Mouse (Mus musculus) c-Kit-positive CD71-positive TER-119-negative erythroid progenitor cells, embryonic 14.5 days (primary cell): ENCODE results near the gene Ptpra.

Source experiments
- DNase-seq: peaks from one replicate; pipeline ENCODE4 v3.0.0-alpha.2; 2013; ENCODE audit warnings: low read depth

Gene Ptpra

DNA sequence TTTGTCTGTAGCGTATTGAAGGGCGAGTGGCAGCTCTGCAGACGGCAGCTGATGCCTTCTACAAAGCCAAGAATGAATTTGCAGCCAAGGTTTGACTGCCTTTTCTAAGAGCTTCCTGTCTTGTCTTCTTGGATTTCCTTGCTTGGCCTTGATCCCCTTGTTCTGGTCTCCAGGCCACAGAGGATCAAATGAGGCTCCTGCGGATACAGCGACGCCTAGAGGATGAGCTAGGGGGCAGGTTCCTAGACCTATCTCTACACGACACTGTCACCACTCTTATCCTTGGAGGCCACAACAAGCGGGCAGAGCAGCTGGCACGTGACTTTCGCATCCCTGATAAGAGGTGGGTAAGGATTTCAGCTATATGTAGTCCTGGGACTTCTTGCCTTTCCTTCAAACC is 7.9 kb upstream of the Ptpra start:
- peak; percentile 59 for DNase-seq

DNA sequence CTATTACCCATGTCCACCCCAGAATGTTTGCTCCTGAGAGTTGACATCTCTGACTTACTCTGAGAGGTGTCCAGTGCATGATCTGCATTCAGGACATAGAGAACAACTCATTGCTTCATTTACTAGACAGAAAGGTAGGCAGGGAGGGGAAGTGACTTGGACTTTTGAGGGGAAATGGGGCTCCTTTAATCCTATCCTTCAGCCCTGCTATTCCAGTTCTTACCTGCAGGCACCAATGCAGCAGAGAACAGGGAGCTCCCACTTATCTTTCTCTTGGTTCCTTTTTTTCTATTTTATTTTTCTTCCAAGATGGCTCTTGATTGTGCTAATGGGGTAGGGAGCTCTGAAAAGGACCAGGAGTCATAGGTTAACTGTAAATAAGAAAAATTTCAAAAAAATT is 1.6 kb upstream of the Ptpra start:
- no peak for DNase-seq

DNA sequence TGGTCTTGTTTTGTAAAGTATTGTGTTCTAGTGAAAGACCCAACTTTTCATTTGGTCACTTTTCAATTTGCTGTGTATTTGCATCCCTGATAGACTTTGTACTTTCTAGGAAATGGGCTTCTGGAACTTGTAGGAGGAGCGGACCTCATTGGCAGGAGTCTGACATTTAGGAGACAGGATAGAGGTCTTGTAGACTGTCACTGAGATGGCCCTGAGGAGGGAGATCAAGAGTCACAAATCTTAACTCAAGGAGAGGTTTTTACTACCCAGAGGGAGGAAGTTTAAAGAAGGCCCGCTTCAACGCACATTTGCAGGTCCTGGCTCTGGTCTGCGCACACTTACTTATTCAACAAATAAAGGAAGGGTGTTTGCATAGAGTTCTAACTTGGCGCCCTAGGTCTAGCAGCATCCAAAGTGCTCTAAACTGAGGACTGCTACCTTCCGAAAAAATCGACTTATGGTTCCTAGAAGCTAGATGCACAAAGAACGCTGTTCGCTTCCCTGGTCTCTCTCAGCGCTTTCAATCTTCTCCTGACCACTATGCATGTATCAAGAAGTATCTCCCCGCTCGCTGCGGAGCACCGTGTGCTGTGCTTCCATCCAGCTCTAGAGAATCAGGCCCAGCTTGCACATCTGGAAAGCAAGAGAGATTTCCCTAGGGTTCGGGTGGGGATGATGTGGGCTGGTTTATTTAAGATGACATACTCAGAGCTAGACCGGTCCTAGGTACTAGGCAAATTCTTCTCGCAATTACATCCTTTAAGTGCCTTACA is 871 bp upstream of the Ptpra start:
- no peak for DNase-seq

DNA sequence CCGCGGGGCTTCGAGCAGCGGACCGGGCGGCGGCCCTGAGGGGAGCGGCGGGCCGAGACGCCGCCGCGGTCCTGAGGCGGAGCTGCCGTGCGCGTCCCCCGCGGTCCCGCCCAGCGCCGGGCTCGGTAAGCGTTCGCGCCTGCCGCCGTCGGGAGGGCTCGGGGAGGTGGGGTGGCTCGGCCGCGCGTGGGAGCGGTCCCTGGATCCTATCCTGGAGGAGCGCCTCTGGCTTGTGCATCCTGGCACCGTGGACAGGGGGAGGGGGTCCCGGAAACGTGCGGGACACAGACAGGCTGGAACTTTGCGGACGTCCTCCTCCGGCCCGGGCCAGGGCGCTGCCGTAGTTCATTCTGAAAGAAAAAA is 337 bp downstream of the Ptpra start:
- no peak for DNase-seq

DNA sequence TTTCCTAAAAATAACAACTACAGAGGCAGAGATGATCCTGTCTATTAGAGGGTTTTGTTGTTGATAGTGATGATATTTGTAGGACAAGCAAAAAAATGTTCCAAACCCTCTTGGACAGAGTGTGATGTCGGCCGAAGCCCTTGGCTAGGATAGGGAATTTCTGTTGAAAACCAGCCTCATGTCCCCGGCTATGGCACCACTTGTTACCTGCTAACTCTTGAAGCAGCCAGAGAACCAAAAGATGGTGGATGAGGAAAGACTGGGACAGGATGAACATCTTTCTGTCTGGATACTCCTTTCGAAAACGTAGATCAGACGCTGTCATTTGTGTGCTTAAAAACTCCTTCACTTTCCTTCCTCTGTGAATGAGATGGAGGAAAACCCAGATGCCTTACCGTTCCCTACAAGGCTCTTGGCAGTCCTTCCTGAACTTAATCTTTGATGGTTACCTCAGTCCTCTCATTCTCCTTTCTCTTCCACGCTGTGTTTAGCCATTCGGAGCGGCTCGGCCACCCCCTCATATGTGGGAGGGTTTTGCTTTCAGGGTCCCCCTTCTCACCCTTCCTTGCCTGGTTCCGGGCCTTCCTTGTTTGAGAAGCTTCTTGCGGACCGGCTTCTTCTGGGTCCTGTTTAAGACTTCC is 1.1 kb downstream of the Ptpra start:
- no peak for DNase-seq

DNA sequence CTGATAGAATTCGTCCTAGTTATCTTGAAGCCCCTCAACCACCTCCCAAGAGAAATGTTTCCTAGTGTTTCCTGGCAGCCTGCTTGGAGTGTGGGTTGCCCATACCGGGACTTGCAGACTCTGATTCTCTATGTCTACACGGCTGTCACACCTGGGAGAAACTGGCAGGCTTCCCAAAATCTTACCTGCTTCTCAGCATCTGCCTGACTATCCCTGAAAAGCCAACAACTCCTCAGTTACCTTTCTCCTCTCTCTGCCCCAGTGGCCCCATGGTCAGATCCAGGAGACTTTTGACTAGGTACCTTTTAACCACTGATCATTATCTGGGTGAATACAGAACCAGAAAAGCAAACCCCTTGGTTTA is 1.6 kb downstream of the Ptpra start:
- no peak for DNase-seq

DNA sequence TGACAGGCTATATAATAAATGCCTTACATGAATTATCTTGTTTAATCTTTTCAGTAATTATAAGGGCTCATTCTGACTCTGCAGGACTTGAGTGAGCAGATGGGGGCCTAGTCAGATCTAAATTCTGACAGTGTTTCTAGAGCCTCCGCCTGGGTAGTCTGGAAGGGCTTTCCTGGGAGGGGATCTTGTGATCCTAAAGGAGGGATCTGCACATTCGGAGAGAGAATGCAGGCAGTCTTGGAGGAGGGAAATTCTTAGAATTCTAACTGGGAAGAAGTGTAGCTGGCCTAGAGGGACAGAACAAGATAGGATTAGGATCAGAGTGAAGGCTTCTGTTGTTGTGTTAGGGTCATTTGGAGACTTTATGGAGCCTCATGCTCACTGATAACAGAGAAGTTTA is 2.2 kb downstream of the Ptpra start:
- DNase-seq, result no peak

DNA sequence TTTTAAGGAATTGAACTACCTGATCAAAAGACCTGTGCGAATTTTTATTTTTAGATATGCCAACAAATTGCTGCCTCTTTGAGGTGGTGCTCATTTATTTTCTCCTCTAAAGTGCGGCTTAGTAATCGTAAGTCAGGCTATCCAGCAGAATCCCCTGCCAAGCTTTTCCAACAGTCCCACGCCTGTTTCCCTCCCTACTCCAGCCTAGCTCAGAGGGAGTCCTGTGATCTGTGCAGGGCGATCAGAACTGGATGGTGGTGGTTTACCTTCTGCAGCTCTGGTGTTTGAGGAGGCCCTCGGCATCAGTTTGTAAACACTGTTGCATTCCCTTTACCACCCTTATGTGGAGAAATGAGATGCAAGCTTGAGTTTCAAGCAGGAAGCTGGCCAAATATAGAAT is 3.3 kb downstream of the Ptpra start:
- no peak for DNase-seq

DNA sequence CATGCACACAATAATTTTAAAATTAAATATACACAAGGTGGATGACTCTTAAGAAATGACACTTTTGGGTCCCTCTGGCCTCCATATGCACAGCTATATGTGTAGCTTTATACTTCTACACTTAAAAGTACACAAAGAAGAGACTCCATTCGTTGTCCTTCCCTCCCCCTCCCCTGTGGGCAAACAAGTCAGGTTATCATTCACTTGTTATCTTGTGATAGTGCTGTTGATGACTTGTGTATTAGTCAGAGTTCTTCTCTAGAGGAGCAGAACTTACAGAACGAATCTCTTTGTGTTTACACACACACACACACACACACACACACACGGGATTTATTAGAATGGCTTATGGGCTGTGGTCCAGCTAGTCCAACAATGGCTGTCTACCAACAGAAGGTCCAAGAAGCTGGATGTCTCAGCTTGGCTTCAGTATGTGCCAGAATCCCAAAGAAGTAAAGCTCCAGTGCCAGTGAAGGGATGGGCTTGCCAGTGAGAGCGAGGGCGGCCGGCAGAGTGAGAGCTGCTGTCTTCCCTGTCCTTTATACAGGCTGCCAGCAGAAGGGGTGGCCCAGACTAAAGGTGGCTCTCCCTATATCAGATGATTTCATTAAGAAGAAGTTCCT is 4.8 kb downstream of the Ptpra start:
- DNase-seq, result no peak

DNA sequence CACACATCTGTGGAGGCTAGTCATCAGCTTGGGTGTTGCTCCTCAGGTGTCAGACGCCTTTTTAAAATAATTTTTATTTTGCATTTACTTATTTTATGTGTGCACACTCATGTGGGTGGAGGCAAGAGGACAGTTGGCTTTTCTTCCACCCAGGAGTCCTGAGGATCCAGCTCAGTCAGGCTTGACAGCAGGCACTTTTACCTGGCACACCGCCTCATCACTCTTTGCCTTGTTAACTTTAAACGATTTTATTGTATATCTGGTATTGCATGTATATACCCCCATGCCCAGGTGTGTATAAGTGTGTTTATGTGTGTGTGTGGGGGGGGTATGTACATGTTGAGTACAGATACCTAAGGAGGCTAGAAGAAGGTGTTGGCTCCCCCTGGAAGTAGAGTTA is 7.8 kb downstream of the Ptpra start:
- DNase-seq, result no peak

DNA sequence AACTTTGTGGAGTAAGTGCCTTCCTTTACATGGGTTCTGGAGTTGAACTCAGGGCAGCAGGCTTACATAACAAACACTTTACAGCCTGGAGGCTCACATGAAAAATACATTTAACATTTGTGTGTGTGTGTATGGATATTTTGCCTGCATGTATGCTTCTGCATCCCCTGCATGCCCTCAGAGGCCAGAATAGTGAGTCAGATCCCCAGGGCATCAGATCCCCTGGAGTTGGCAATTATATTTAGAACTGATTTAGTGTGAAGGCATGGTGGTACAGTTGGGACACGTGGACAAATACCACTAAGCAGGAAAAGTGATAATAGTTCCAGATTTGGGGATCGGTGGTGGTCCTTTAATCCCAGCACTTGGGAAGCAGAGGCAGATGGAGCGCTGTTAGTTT is 9.5 kb downstream of the Ptpra start:
- DNase-seq, result no peak

DNA sequence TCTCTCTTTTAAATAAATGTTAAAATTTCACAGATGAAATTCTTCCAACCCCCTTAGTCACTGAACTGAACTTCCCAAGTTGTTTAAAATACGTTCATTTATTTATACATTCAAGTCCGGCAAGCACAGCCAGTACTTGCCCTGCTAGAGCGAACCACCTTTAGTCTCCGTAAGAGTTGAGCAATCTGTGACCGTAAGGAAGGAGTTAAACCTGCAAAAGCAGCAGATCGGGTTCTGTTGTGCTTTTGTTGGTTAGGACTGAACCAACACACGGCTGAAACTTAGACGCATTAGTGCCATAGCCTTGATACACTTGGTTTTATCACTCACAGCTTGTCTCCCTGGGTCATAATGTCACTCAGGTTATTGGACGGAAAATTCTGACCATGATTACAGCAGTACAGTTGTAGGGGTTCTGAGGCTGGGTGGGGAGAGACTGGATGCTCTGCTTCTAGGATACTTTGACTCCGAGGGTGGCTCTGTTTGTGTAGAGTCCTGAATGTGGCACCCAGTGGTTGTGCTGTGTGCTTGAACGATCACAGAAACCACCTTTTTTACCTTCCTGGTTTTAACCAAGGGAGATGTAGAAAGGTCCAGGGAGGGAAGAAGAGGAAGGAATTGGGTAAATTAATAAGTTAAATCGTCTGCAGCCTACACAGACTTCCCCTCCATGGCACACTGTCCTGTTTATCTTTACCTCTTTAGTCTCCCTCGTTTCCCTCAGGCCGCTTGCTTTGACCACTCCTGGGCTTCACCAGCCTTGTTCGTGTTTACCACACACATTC is 11.4 kb downstream of the Ptpra start:
- no peak for DNase-seq

DNA sequence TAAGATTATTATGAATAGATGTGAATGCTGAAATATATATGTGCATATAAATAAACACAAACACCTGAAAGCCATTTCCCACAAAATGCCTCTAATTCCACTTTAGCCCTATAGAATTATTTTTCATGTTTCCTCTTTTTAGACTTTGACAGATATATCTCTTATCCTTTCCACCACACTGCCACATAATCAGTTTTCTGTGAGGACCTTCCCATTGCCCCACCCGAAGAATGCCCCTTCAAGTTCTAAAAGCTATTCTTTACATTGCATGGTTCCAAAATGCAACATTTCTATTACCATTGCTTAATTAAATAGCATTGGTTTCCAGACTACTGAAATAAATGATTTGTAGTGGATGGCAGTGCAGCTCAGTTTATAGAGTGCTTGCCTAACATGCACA is 16.4 kb downstream of the Ptpra start:
- no peak for DNase-seq

DNA sequence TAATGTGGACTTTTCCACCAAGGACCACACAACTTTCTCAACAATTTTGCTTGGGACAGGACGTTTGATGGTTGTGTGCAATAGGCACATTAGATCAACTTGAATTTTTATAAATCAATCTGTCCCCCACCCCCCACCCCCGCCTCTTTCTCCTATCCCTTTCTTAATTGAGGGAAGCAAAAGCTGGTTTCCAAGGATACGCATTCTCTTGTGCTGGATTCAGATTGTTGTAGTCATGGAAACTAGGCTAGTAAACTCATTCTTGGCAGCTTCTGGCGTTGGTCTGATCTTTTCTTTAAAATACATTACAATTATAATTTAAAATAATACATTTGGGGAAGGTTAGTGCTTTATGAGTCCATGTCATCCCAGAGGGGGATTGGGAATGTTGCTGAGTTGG is 19.3 kb downstream of the Ptpra start:
- DNase-seq, result no peak

DNA sequence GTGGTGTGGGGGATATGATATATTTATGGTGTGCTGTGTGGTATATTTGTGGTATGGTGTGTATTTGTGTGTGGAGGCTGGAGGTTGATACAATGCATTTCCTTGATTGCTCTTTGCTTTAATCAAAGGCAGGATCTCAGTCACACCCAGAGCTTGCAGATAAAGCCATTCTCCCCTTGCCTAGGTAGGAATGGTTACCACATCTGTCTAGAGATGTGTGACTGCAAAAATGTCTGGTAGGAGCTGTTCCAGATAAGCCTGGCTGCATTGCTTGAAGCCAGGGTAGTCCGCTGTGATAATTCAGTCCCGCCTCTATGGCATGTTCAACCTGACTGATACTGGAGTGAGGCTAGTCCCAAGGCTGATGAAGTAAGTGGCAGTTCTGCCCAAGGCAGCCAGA is 19.9 kb downstream of the Ptpra start:
- peak; percentile 63 for DNase-seq

DNA sequence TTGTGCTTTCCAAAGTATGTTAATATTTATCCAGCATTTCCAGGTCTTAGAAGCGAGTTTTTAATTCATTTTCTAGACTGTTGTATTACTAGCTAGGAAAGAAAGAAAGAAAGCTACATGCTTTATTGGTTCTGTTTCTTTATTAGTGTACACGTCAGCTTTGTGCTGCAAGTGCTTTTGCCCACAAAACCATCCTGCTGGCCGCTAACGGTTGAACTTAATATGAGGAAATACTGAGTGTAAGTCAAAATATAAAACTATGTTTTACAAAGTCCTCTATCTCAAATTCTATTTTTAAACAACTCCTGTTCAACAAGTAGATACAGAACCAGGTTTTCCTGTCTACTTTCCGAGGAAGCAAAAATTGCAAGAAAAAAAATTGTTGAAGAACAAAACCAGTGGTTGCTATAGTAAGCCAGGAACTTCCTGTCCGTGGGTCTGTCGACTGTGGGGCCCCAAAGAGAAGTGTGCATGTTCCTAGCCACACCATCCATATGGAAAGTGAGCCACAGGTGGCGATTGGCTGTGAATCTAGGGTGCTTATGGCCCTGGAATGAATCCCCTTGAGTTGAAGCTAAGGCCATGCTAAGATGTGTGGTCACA is 22.9 kb downstream of the Ptpra start:
- no peak for DNase-seq

DNA sequence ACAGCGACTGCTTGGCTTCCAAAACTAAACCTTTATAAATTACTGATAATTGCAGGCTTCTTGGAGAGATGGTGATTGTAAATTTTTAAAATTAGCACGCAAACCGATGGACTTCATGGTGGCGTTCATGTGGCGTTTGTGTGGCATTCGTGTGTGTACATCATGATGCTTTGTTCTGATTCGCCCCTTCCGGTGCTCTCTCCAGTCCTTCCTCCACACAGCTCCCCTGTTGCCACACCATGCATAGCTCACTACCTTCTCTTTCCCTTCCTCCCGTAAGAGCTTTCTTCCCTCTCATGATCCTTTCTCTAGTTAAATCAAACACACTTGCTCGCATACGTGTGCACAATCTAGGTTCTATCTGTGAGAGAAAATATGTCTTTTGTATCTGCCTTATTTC is 25.7 kb downstream of the Ptpra start:
- DNase-seq, result no peak

DNA sequence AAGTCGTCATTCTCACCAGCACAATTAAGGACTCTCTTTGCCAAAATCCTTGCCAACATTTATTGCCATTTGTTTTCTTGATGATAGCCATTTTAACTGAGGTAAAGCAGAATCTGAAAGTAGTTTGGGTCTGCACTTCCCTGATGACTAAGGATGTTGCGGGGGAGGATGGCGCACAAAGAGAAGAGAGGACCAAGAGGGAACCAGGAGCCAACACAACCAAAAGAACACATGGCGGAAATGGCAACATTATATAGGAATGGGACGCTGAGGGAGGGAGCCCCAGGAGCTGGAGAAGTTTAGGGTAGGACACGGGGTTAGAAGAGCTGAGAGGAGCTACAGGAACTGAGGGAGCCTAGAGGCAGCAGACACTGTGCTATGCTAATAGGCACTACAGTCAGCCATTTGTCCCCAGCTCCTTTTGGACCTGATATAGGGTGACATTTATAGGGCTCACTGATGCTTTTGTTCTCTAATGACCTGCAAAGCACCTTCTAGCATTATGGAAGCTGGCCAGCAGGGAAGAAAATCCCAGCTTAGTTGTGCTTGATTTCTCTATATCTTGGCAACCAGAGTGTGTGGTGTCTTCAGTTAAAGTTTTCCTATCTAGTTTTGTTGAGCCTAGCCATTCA is 26.7 kb downstream of the Ptpra start:
- DNase-seq, result no peak

DNA sequence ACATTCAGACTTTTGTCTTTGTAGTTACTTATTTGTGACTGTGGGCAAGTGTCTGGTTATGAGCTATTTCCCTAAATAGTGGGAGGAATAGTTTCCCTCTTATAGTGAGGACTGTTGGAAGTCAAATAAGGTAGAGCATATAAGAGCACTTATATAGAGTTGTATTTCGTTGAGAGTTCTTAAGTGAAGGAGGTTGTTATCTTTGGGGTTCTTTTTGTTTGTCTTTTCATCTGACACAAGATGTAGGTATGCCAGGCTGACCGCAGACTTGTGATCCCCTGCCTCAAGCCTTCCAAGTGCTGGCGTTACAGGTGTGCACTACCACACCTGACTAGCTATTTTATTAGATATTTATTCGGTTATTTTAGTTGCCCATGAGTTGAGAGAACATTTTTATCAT is 32.1 kb downstream of the Ptpra start:
- DNase-seq, result no peak

DNA sequence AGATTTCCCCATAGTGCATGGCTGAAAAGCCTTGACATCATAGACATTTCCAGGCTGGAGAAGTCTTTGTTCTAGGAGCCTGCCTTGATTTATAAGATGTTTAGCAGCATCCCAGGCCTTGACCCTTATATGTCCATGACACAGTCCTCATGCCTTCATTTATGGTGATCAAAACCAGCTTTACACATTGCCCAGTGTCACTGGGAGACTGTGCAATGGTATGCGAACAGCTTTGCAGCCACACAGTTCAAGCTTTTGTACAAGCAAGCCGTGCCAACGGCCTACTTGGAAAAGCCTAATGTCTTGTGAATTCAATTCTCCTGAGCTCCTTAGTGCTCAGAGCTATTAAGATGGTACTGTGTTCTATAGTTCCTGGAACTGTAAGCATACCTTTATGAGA is 32.6 kb downstream of the Ptpra start:
- DNase-seq, result no peak

DNA sequence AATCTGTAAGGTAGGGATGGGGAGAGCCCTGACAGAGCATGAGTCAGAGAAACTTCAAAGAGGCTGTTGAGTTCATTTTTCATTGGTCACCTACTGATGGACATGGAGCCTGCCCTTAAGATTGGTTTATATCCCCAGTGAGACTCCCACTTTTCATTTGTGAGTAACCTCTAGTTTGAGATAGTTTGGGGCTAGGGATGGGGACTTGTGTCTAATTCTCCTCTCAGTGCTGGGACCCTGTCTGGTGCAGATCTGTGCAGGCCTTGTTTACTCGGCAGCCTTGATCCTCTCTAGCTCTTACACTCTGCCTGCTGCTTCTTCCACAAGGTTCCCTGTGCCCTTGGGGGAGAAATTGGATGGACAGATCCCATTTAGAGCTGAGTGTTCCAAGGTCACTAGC is 34.1 kb downstream of the Ptpra start:
- no peak for DNase-seq

DNA sequence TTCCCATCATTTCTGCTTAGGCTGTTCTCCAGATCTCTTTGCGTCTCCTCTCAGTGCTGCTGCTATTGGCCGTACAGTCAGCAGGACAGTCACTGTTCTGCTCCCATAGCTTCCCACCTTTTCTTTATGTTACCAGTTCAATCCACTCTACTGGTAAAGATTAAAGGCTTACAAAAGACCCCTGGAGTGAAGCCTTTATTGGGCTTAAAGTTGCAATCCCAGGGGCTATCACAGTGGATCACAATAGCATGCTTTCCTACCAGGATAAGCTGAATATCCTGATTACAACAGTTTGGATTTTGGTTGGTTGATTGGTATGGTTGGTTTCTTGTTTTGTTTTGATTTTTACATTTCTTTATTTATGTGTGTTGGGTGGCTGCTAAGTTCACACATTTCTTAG is 37.9 kb downstream of the Ptpra start:
- no peak for DNase-seq
